Mouse (Mus musculus) ovary, adult 18-20 months (tissue): ENCODE results near the gene Olfr64.

Experiments used
- DNase-seq: peaks from one replicate; pipeline ENCODE4 v3.0.0; 2022; ENCODE audit warnings: low spot score, mixed read lengths

Olfr64 gene

DNA sequence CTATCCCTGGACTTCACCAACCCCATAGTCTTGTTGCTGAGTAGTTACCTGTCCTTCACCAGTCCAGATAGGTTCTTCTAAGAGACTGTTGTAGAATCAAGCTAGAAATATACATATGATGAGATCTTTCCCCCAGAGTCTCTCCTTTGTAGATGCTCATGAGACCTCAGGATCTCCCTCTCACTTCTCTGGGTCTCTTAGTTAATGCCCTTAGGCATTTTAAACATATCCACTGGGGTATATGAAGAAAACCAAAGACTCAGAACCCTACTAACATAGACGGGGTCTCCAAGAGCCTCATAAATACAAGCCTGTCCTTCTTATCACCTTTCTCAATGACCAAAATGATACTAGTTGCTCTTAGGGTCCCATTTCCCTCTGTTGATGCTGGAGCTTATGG lies at the start of gene Olfr64:
TSS of gene Olfr64 (minus strand) at position 101 of the 400 bp plus-strand sequence.
- DNase-seq, result no peak

DNA sequence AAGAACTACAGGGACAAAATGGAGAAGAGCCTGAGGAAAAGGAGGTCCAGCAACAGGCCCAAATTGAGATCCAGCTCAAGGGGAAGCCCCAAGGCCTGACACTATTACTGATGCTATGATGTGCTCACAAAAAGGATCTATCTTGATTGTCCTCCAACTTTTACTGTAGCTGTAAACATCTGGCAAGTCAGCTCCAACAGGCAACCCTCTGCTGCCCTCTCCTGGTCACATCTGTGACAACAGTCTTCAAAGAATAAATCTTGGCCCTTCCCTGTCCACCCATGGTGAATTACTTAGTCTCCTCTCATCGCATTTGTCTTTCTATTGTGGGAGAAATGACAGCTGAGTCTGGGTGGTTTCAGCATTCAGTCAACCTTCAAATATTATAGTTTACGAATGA lies 48.4 kb upstream of the Olfr64 start:
- DNase-seq, result no peak

DNA sequence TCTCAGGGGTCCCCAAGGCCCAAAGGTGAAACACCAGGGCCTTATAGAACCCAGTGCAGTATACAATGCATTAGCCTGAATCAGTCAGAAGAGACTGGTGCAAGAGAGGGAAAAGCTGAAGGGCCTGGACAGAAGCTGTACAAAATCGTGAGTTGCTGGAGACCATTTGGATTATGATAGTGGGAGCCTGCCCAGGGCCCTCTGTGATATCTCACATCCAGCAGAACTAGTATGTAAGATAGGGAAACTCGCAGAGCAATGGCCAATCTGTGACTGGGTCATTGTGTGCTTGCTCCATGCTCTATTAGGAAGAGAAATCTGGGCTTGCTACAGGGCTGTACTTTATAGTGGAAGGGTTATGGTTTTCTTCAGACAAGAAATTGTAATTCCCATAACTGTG lies 40.0 kb upstream of the Olfr64 start, which contains the start of gene Olfr632:
TSS of gene Olfr632 (plus strand) at position 84 of the 400 bp plus-strand sequence.
- no peak for DNase-seq

DNA sequence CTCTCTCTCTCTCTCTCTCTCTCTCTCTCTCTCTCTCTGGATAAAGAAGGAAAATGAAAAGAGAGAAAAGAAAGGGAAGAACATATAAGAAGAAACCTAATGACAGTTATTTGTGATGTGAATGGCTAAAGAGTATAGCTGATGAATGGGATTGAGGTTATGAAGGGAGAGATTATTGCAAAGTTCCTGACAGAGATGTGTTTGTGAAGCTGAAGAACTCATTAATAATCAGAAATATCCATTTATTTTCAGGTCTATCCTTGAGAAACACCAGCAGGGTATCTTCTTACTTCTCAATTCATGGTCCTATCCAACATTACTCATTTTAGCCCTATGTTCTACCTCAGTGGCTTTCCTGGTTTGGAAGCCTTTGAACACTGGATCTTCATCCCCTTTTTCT lies 34.2 kb upstream of the Olfr64 start, which contains the start of gene Olfr631:
TSS of gene Olfr631 (plus strand) at position 301 of the 400 bp plus-strand sequence.
- DNase-seq, result no peak

DNA sequence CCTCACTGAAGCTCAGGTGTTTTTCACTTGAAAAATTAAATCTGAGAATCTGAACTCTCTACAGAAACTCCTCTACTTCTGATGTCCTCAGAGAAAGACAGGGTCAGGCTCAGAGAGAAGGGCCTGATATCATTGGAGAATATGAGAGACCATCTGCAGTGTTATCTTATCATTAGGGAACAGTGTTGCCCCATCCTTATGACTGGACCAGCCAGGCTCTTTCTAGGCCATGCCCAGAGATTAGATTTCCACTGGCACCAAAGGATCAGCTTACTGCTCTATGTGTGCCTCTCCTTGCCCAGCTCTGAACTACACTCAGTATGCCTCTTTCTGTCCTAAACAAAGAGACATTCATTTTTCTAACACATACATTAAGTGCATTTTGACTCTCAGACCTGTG lies 21.1 kb upstream of the Olfr64 start:
- DNase-seq, result no peak

DNA sequence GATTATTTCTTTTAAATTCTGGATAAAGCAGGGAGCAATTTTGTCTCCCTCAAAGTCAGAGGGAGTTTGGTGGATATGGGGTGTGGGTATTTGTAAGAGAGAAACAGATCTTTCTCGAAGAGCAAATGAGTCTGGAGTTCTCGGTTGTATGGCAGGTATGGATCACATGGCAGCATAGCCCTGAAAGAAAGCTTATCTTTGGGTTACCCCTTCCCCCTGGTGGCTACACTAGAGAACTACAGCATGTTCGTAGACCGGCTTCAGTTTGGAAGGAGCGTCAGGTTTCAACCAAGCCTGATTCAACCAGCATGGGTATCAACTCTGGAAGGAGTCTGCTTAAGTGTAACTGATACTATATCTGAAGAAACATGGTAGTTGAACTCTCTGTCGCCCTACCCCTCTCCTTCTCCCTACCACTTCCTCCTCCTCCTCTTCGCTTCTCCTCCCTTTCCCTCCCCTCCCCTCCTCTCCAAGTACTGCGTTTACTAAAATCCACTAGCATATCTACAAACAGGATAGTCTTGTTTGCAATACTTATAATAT lies 18.8 kb upstream of the Olfr64 start:
- DNase-seq, result no peak

DNA sequence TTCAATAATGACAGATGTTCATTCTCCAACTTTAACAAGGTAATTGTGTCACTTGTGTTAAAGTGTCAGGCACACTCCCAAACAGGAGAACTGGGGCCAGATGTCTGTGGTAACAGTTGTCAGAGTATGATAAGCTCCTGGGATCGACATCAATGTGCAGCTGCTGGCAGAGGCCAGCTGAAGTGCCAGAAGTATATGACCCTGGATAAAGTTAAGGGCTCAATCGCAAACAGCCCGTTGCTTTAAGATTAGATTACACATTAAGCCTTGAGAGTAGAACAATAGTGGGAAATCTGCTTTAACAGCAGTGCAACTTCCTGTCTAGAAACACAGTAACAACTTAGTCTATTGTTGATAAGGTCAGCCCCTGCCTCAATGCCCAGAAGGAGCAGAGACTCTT lies 15.8 kb upstream of the Olfr64 start:
- DNase-seq, result peak; percentile 2

DNA sequence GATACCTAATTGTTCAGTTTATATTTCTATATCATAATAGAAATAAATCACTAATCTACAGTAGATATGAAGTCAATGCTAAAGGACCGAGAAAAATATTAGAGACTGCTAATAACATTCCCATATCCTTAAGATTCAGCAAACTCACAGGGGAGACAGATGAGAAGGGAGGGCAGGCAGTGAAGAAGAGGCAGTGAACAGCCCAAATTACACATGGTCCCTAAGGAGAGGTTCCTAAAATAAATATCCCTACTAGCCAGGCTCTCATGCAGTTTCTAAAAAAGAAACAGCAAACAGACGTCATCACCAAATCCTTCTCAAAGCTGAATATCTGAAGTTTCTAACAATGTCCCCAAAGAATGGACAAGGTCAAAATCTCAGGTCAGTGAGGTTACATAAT lies 8.9 kb upstream of the Olfr64 start, which contains the start of gene Olfr65:
TSS of gene Olfr65 (plus strand) at position 301 of the 400 bp plus-strand sequence.
- DNase-seq, result no peak

DNA sequence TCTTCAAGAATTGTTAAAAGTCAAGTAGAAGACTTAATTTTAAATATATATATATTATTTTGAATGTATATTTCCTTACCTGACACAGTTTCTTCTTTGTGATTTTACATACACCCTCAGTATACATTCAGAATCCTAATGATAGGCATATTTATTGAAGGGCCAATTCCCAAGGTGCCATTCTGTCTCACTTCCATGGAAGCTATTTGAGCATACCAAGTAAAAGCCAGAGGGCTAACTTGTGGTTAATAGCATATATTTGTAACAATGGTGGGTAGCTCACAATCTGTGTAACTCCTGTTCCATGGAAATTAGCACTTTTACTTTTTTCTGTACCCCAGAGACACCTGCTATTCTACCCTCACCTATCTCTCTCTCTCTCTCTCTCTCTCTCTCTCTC lies 8.1 kb downstream of the Olfr64 start, which contains the start of gene Olfr66:
TSS of gene Olfr66 (minus strand) at position 101 of the 400 bp plus-strand sequence.
- no peak for DNase-seq

DNA sequence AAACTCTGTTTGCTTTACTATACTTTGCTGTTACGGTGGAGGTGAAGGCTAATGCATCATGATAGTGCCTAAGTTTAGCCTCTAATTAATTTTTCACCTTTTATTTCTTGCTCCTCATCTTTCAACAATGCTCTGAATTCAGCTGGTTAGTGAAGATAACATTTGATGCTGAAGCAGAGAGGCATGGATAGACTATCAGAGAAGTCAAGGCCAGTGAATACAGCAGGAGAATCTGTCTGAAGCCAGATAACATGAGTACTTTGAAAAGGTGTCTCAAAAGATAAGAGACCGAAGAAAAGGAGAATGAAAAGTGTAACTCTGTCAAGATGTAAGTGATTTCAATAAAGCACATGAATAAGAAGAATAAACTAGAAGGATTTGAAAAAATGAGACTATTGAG lies 17.2 kb downstream of the Olfr64 start:
- no peak for DNase-seq

DNA sequence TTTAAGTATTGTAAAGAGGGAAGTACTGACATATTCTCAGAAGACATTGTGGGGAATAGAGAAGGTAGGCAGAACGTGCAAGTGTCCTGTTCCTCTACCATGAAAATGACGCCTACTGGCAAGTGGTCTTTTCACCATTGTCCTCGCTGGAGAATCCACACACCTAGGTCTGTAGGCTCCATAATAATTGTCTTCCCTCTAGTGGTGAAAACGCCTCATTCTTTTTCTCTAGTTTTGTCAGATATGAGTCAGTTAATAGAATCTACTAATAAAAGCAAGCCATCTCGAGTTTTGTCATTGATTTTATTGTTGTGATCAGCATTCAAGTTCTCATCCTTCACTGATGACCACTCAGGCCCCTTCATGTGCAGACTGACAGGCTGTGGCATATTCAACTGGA lies 19.8 kb downstream of the Olfr64 start:
- DNase-seq, result no peak

DNA sequence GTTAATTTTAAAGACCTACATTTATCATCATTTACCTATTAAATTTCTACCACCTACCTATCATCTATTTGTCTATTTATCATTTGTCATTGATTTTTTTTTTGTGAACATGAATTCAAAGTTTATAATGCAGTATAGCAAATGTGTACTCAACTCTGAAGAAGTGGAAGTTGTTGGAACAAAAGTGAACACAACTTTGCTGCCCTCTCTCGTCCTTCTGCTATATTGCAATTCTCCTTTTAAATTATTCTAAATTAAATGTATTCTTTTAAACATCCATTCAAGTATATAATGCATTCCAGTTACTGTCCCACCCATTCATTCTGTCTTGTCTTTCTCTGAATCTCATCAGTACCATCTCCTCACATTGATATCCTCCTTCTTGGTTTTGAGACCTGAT lies 21.2 kb downstream of the Olfr64 start:
- no peak for DNase-seq

DNA sequence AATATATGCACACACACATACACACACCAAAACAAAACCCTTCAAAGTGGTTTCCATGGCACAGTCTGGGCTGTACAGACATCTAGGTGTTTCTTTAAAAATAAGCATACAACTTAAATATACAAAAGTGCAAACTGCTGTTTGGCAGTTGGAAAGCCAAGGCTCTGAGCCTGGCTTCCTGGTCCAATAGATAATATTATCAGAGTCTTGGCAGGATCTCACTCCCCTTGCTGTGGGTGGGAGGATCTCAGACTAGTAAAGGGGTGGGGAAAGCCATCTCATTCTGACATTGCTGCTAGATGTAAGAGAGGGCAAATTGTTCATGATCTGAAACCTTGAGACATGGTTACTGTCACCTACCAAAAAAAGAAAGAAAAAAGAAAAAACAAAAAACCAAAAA lies 23.6 kb downstream of the Olfr64 start:
- DNase-seq, result no peak

DNA sequence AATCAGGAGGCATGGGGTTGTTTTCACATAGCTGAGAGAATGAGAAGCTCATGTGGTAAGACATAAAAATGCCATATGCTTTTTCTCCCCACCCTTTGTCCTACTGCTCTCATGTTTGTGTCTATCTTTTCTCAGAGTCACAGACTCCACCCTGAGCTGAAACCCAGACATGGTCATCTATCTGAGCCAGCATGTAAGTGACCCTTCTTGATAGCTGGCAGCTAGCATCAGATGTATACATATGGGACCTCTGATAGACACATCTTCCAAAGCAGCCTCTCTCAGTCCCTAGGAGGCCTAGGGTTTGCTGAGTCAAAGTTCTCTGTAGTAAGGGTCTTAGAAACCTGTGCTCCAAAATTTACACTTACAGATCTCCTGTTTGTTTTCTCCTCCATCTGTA lies 28.6 kb downstream of the Olfr64 start:
- no peak for DNase-seq

DNA sequence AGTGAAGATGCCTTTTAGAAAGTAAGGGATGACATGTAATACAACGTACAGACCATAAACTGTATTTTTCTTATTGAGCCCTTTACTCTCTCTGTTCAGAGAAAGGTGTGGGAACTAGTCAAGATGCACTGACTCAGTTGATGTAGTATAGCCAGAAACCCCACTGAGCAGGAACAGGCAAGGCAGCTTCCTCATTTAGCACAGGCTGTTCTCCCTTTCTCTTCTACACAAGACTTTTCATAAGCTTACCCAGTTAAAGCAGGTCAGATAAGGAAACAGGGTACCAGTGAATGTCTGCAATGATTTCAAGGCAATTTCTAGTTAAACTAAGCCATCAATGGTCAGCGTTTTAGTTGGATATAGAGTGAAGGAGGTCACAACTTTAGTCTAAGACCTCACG lies 32.8 kb downstream of the Olfr64 start:
- no peak for DNase-seq

DNA sequence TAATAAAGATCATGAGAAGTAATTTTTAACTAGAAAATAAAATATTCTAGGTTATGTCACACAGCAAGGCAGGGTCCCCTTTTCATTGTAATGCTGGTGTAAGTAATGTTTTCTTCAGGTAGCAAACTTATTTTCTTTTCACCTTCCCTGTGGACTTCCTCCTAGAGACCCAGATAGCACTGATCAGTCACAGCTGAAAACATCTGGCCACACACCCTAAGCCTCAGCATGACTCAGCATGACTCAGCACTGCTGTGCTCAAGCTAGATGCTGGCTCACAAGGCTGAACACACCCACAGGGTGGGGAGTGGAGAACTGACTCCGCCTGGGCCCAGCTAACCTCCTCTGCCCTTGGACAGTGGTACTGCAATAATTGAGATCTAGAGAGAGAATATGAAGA lies 33.4 kb downstream of the Olfr64 start:
- peak; percentile 52 for DNase-seq

DNA sequence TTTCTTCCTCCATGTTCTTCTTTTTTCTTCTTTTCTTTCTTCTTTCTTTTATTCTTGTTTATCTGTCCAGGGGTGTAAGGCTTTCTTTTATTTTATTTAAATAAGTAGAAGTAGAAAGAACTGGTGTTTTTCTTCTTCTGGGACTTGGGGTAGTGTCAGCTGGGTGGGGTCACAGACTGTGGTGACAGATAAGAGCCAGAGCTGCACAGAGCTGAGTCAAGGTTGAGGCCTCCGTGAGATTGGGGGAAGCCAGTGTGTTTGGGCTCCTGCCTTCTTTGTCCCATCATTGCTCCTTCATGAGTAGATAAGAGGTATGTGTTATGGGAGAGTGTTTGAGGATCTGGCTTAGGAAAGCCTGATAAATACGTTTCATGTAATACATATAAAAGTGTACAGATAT lies 35.2 kb downstream of the Olfr64 start:
- DNase-seq, result no peak

DNA sequence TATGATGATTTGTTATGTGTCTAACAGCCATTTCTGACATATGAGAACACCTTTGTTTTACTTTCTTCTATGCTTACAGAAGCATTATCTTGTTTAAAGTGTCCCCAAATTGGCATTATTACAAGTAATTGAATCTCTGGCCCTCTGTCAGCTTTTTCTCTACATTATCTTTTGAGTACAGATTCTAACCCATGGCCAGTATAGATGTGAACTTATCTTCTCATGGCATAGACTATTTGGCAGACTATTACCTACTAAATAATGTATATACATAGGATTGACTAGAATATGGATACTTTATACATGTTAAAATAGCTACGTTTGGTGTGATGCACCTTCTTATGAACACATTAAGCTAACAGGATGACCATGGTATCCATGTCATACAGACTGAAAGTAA lies 39.6 kb downstream of the Olfr64 start:
- no peak for DNase-seq

DNA sequence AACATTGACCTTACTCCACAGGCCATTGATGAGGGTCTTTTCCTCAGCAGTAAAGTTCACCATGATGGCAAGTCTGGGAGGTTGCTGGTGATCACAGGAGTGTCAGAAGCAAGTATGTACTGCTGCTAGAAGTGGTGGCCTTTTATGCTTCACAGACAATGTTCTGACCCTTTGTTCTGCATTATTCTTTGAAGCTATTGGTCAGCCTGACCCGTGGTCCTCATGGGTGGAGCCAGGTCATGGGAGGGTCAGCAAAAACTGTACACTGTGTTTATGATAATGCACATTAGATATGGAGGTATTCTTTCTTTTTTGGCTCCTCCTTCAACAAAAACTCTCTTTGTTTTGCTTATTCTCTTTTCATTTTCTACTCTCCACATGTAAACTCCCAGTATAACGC lies 41.2 kb downstream of the Olfr64 start, which contains the start of gene Hbb-y:
TSS of gene Hbb-y (minus strand) at position 127 of the 400 bp plus-strand sequence.
- no peak for DNase-seq

DNA sequence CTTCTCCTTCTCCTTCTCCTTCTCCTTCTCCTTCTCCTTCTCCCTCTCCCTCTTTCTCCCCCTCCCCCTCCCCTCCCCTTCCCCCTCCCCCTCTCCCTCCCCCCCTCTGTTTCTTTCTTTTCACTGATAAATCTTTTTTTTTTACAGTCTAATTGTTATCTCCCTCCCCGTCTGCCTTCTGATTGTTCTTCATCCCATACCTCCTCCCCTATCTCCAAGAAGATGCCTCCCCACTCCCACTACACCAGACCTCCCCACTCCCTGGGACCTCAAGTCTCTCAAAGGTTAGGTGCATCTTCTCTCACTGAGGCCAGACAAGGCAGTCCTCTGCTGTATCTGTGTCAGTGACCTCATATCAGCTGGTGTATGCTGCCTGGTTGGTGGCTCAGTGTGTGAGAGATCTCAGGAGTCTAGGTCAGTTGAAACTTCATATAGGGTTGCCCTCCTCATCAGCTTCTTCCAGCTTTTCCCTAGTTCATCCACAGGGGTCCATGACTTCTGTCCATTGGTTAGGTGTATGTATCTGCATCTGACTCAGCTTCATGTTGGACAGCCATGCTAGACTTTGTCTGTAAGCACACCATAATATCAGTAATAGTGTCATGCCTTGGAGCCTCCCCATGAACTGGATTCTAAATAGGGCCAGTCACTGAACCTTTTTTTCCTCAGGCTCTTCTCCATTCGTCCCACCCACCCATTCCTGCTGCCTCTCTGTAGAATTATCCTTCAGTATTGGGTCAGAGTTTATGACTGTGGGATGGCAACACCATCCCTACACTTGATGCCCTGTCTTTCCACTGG lies 49.6 kb downstream of the Olfr64 start:
- DNase-seq, result no peak

DNA sequence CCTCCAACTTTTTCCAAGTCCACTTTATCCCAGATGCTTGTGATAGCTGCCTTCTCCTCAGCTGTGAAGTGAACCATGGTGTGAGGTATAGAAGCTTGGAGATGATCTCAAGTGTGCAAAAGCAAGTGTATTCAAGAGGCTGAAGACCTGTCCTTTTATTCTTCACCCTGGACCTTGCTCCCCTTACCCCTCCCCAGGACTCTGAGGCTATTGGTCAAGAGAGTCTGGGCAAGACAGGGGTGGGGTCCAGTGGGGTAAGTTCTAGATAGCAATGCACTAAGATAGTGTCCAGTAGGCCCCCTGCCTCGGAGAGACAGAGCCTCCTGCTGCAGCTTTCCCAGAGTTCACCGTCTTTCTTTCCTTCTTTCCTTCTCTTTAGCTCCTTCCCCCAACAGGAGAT lies 51.3 kb downstream of the Olfr64 start, which contains the start of gene Hbb-bh1:
TSS of gene Hbb-bh1 (minus strand) at position 131 of the 400 bp plus-strand sequence.
- no peak for DNase-seq

DNA sequence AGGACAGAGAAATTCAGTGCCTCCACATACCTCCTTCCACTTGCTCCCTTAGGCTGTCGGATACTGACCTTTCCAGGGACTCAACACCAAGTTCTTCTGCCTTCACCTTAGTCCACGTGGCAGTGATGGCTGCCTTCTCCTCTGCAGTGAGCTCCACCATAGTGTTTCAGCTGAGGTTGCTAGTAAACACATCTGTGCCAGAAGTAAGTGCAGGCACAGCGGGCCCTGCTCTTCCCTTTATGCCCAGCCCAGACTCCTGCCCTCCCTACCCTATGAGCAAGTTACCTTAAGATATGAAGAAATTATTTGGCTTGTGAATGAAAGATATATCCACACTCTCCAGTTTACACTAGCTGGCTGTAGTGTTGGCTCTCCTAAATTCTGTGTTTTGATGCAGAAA lies 54.0 kb downstream of the Olfr64 start, which contains the start of gene Hbb-bh2:
TSS of gene Hbb-bh2 (minus strand) at position 253 of the 400 bp plus-strand sequence.
- no peak for DNase-seq
